Mouse (Mus musculus): Measurements from ENCODE around the gene Grip2. TPM values are rescaled to one million over a fixed set of nuclear protein-coding genes. Genes with fewer than 3 reads are reported as not detected.

The Grip2 gene
- 0.45 and 0.49 TPM in 2 replicates for polyA plus RNA-seq (2015; fragmentation: Nextera tagmentation; extraction: Ambion mirVana)

DNA sequence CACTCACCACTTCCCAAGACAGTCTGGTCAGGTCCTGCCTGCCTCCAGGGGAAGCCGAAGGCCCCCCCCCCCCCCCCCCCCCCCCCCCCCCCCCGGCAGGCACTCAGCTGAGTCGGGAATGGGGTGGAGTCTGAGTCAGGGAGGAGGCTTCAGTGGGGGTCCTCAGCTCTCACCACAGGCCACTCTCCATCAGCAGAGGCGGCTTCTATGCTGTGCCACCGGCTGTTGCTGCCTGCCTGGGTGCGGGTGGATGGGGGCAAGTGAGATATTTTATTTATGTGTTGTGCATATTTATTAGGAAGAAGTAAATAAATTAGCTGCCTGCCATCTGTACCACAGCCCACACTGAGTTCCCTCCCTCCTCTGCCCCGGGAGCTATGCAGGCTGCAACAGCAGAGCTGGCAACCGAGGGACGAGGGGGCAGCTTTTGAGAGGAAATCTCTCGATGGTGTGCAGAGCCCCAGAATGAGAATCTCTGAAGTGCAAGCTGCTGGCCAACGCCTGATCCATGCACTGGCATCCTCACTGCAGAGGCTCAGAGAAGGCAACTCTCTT is at the start of gene Grip2:
TSS of gene Grip2 (minus strand) at position 235 of the 555 bp plus-strand sequence.
- Histone ChIP-seq H3K9ac (no peak within 1 kb of the TSS), H3K4me3 (replicated peaks) (no peak within 1 kb of the TSS), H3K9me3 (no peaks in the 10 kb centered on the region), H3K36me3 (no peaks in the 10 kb centered on the region), H3K4me1 (replicated peaks) (no peaks in the 10 kb centered on the region), H3K27me3 (replicated peaks) (peaks cover 5% of the 10 kb centered on the region), H3K4me2 (replicated peaks) (no peak within 1 kb of the TSS), H3K27ac (no peak within 1 kb of the TSS)
- no peak for ATAC-seq
- 65% methylated on average over 9 of the region's 11 CpGs for WGBS

DNA sequence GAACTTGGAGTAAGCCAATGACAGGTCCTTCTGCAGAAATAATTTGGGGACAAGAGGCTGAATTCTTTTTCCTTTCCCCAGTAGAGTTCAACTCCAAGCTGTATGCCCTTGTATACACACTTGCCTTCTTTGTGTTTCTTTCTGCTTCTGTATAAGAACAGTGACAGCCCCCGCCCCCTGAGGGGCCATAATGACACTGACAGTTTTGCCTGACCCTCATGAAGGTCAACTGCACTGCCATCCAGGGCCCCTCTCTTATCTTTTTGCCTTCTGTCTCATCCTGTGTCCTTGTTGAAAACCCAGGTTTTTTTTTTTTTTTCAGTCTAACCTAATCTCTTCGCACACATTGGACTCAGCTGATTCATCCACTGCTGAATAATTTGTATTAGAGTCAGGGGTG is 45.7 kb upstream of the Grip2 start:
- WGBS, result 50% methylated on average over 2 of the region's 2 CpGs
- Histone ChIP-seq H3K4me2 (replicated peaks) (no peak overlapping the region), H3K9ac (no peak overlapping the region), H3K4me1 (replicated peaks) (0 out of 2 replicates have a peak, but pooled peaks cover 2% of the 10 kb centered on the region), H3K9me3 (no peaks in the 10 kb centered on the region), H3K27ac (no peak overlapping the region), H3K36me3 (no peaks in the 10 kb centered on the region), H3K27me3 (replicated peaks) (0 out of 2 replicates have a peak, but pooled peaks cover 3% of the 10 kb centered on the region), H3K4me3 (replicated peaks) (no peak overlapping the region)
- no peak for ATAC-seq

DNA sequence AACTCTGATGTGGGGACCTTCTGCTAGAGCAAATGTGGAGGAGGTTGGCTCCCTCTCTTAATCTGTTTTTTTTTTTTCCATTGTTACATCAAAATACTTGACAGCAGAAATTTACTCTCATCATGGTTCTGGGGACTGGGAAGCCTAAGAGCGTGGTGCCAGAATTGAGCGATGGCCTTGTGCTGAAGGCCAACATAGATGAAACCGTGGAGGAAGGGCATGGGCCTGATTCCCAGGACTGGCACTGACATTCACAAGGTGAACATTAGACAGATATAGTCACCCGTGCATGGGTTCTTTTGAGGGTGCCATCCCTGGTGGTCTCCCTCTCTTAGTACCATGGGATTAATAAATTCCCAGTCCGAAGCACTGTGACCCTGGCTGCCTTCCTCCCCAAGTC is 41.0 kb upstream of the Grip2 start:
- no peak overlapping the region for H3K27ac ChIP-seq
- no peaks in the 10 kb centered on the region for H3K36me3 ChIP-seq
- H3K4me2 ChIP-seq (replicated peaks), result no peak overlapping the region
- WGBS, result 90% methylated on average over 5 of the region's 5 CpGs
- no peaks in the 10 kb centered on the region for H3K9me3 ChIP-seq
- H3K27me3 ChIP-seq (replicated peaks), result 0 out of 2 replicates have a peak, but pooled peaks cover 3% of the 10 kb centered on the region
- ATAC-seq, result no peak
- no peaks in the 10 kb centered on the region for H3K4me1 ChIP-seq (replicated peaks)
- H3K9ac ChIP-seq, result no peak overlapping the region
- no peak overlapping the region for H3K4me3 ChIP-seq (replicated peaks)

DNA sequence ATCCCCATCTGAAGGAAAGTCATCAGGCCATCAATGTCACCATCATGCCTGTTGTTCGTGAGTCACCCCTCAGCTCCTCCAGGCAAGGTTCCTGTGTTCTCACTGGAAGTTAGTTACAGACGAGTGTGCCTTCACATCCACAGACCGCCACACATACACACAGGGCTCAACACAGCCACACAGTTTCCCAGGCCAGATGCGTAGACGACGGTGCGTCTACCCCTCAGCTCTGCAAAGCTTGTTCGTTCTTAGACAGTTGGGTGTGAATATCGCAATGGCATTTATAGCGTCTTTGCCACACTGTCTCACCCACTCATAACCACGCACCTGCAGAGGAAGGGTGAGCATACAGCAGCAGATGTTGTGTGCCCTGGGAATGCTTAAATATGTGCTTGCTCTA is 38.6 kb upstream of the Grip2 start:
- Histone ChIP-seq H3K27ac (no peak overlapping the region), H3K27me3 (replicated peaks) (0 out of 2 replicates have a peak, but pooled peaks cover 3% of the 10 kb centered on the region), H3K4me3 (replicated peaks) (no peak overlapping the region), H3K4me2 (replicated peaks) (no peak overlapping the region), H3K4me1 (replicated peaks) (no peaks in the 10 kb centered on the region), H3K9ac (no peak overlapping the region), H3K36me3 (no peaks in the 10 kb centered on the region), H3K9me3 (no peaks in the 10 kb centered on the region)
- no peak for ATAC-seq
- WGBS, result 82% methylated on average over 11 of the region's 11 CpGs

DNA sequence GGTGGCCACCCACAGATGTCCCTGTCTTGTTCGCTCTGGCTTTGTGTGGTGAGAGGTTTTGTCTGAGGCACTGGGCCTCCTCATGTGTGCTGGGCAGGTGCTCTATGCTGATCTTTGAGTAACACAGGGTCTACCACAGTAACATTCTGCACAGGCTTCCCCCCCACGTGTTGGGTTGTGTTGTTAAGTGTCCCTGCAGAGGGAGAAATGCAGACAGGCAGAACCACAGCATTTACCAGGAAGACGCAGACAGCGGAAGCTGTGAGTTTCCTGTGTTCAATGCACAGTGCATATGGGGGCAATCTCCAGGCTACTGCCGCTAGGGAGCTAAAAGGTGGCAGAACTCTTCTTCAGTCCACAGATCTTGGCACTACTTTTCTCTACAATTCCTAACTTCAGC is 37.5 kb upstream of the Grip2 start:
- Histone ChIP-seq H3K9me3 (no peaks in the 10 kb centered on the region), H3K9ac (no peak overlapping the region), H3K4me1 (replicated peaks) (no peaks in the 10 kb centered on the region), H3K4me3 (replicated peaks) (no peak overlapping the region), H3K4me2 (replicated peaks) (no peak overlapping the region), H3K27ac (no peak overlapping the region), H3K27me3 (replicated peaks) (0 out of 2 replicates have a peak, but pooled peaks cover 2% of the 10 kb centered on the region), H3K36me3 (no peaks in the 10 kb centered on the region)
- no peak for ATAC-seq
- WGBS, result 77% methylated on average over 5 of the region's 5 CpGs

DNA sequence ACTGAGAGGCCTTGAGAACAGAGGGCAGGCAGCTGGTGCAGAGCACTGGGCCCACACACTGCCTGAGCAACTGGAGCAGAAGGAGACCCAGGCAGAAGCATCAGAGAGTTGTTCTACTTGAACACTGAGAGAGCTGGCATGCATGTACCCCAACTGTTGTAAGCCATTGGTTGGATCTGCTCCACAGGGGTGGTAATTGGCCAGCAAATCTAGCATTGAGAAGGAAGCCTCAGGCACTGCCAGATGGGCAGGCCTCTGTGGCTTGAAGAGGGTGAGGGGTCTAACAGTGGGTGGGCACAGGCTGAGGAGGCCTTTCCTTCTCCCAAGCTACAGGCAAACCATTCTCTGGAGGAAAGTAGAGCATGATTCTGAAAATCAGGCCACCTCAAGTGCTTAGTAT is 35.8 kb upstream of the Grip2 start:
- no peak overlapping the region for H3K4me2 ChIP-seq (replicated peaks)
- H3K27me3 ChIP-seq (replicated peaks), result no peaks in the 10 kb centered on the region
- H3K4me1 ChIP-seq (replicated peaks), result no peaks in the 10 kb centered on the region
- ATAC-seq, result no peak
- H3K4me3 ChIP-seq (replicated peaks), result no peak overlapping the region
- no peak overlapping the region for H3K27ac ChIP-seq
- no peaks in the 10 kb centered on the region for H3K9me3 ChIP-seq
- no peak overlapping the region for H3K9ac ChIP-seq
- H3K36me3 ChIP-seq, result no peaks in the 10 kb centered on the region

DNA sequence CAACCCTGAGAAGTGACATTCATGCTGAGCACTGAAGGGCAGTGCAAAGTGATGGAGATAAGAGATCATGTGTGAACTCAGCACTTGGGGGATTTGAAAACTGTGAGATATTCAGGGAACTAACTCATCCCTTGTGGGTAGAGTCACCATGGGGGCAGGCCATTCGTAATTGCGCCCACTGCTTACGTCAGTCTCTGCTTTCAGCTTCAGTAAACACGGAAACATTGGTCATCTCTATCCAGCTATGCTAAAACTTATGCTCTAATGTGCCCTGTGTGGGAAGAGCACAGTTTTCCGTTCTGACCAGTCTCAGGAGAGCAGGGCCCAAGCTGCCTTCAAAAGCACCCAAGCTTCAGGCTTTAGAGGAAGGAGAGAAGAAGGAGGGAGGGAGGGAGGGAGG is 31.3 kb upstream of the Grip2 start:
- Histone ChIP-seq H3K36me3 (no peaks in the 10 kb centered on the region), H3K27ac (no peak overlapping the region), H3K27me3 (replicated peaks) (0 out of 2 replicates have a peak, but pooled peaks cover 5% of the 10 kb centered on the region), H3K4me3 (replicated peaks) (no peak overlapping the region), H3K4me1 (replicated peaks) (no peaks in the 10 kb centered on the region), H3K9me3 (no peaks in the 10 kb centered on the region), H3K9ac (no peak overlapping the region), H3K4me2 (replicated peaks) (no peak overlapping the region)
- WGBS, result 70% methylated on average over 5 of the region's 5 CpGs
- ATAC-seq, result no peak

DNA sequence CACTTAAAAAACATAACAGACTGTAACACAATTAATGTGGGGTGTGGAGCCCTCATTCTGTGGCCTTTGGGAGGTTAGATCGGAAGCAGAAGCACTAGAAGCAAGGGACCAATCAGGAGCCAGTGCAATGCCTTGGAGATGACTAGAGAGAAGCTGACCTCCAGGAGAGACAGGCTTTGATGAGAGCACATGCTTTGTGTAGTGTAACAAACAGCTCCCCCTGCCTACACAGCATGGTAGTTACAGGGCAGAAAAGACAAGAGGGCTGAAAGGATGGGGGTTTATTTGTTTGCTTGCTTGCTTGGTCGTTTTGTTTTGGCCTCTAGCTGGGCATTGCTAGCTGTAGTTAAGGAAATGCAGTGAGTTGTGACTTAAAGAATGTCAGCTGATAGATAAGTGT is 25.5 kb upstream of the Grip2 start:
- Histone ChIP-seq H3K27me3 (replicated peaks) (0 out of 2 replicates have a peak, but pooled peaks cover 4% of the 10 kb centered on the region), H3K9ac (no peak overlapping the region), H3K4me3 (replicated peaks) (no peak overlapping the region), H3K4me2 (replicated peaks) (no peak overlapping the region), H3K9me3 (no peaks in the 10 kb centered on the region), H3K27ac (no peak overlapping the region), H3K36me3 (no peaks in the 10 kb centered on the region), H3K4me1 (replicated peaks) (no peaks in the 10 kb centered on the region)
- 11% methylated on average over 2 of the region's 2 CpGs for WGBS
- ATAC-seq, result no peak

DNA sequence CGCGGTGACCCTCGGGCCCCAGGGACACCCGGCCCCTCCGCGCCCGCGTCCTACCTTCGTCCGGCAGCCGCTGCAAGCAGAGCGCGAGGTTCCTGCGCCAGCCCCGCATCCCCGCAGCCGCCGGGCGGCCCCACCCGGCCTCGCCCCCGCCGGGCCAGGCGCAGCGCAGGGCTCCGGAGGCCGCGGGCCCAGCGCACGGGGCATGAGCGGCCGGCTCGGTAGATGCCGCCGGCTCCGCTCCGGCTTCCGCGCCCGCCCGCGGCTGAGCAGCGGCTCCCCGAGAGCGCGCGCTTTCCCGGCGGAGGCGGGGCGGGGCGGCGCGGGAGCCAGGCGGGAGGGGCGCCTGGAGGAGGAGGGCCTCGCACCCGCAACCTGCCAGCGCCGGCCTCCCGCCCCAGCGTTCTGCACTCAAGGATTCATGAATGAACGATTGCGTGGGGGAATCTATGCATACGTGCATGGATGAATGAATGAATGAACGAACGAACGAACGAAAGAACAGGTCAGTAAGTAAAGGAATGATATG is 16.6 kb upstream of the Grip2 start:
- no peak overlapping the region for H3K9ac ChIP-seq
- H3K9me3 ChIP-seq, result no peaks in the 10 kb centered on the region
- peaks cover 70% of the 10 kb centered on the region for H3K27me3 ChIP-seq (replicated peaks)
- 4% methylated on average over 68 of the region's 69 CpGs for WGBS
- no peak overlapping the region for H3K27ac ChIP-seq
- ATAC-seq, result peak; percentile 25; the same call in 1 of the 2 replicates
- H3K36me3 ChIP-seq, result no peaks in the 10 kb centered on the region
- H3K4me1 ChIP-seq (replicated peaks), result peaks cover 6% of the 10 kb centered on the region; the same call in 1 of the 2 replicates
- H3K4me2 ChIP-seq (replicated peaks), result peak overlapping the region; percentile 87
- peak overlapping the region; percentile 45 for H3K4me3 ChIP-seq (replicated peaks)

DNA sequence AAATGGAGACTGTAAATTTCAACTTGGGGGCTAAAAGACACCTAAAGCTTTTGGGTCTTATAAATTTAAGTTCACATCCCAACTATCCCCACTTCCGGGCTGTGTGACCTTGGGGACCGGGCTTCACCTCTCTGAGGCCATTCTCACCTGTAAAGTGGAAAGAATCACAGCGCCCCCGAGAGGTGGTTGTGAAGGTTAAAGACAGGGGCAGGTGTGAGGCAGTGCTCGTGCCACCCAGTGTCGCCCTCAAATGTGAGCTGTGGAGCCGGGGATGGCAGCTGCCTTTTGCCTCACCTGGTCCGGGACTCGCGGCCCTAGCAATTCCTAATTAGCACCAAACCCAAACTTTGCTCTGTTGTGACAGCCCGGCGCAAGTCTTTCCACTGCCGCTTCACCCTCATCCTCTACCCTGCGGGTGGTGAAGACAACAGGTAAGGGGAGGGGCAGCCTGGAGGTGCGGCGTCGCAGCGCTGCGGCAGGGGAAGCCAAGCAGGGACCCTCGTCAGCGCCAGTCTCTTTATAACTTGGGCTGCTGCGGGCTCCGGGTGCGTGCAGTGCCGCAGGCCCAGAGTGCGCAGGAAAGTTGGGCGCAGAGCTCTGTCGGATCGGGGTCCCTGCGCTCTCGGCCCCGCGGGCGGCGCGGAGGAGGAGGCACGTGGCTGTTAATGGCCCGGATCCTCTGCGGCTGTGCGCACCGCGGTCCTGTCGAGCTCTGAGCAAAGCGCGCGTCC is 16.0 kb upstream of the Grip2 start:
- Histone ChIP-seq H3K27ac (no peak overlapping the region), H3K4me1 (replicated peaks) (peaks cover 6% of the 10 kb centered on the region; the same call in 1 of the 2 replicates), H3K4me2 (replicated peaks) (peak overlapping the region; percentile 87), H3K36me3 (no peaks in the 10 kb centered on the region), H3K4me3 (replicated peaks) (peak overlapping the region; percentile 45), H3K9me3 (no peaks in the 10 kb centered on the region), H3K9ac (no peak overlapping the region), H3K27me3 (replicated peaks) (peaks cover 74% of the 10 kb centered on the region)
- peak; percentile 17; the same call in 1 of the 2 replicates for ATAC-seq
- 2% methylated on average over 45 of the region's 46 CpGs for WGBS

DNA sequence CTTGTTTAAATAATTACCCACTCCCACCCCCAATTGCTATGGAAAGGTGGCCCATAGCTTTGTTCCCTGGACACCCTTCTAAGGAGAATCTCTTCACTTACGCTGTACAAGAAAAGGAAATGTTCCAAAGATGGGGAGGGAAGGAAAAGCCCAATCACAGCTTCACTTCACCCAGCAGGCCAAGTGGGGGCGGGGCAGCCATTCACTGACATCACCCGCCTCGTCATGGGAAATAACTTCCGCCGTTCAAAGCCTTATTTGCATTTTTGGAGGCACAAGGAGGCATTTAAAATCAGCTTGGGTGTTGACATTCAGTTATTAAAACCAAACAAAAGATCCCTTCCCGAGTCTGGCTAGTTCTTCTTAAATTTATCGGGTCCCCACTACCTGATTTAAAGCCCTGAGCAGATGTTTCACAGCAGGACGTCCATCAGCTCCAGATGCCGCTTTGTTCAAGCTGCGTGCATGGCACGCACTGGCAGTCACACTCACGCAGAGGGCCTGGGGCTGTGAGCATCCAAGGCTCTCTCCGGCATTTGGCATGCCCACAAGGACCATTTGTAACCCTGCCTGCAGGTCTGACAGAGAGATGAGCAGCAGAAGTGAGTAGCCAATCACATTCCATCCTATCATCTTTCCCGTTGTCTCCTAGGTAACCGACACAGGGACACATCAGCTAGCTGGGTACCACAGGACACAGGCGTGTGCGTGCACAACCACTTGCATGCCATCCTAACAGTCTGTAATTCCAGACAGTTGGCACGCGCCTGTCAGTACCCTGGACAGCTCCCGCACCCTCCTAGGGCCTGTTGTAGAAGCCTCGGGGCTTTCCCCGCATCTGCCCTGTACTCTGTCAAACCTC is 12.2 kb upstream of the Grip2 start:
- no peak overlapping the region for H3K27ac ChIP-seq
- H3K9me3 ChIP-seq, result no peaks in the 10 kb centered on the region
- H3K36me3 ChIP-seq, result no peaks in the 10 kb centered on the region
- H3K9ac ChIP-seq, result no peak overlapping the region
- no peak overlapping the region for H3K4me3 ChIP-seq (replicated peaks)
- H3K4me1 ChIP-seq (replicated peaks), result peaks cover 6% of the 10 kb centered on the region; the same call in 1 of the 2 replicates
- no peak for ATAC-seq
- peaks cover 58% of the 10 kb centered on the region for H3K27me3 ChIP-seq (replicated peaks)
- 15% methylated on average over 23 of the region's 23 CpGs for WGBS
- no peak overlapping the region for H3K4me2 ChIP-seq (replicated peaks)

DNA sequence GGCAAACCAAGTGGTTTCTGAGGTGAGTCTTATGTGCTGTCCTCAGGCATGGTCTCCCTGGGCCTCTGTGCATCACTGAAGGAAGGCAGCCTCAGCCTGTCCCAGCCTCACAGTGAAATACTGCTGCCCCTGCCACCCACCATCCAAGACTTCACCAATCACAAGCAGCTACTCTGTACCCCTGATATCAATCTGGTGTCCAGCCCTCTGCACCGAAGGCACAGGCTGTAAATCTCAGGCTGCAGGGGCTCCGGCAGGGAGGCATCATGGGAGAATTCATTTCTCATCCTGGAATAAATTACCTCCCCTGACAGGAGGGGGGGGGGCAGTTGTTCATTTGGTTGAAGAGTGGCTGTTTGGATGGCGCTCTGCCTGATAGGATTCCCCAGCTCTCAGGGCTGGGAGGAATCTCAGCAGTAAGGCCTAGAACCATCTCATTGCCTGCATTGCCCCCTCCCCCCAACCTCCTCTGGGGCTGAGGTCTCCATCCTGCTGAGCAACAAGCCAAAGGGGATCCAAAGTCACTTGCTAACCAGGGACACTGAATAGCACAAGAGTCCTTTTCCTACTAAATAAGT is 5.9 kb upstream of the Grip2 start:
- WGBS, result 43% methylated on average over 3 of the region's 3 CpGs
- Histone ChIP-seq H3K9ac (no peak overlapping the region), H3K36me3 (no peaks in the 10 kb centered on the region), H3K27me3 (replicated peaks) (peaks cover 8% of the 10 kb centered on the region), H3K4me3 (replicated peaks) (no peak overlapping the region), H3K9me3 (no peaks in the 10 kb centered on the region), H3K4me1 (replicated peaks) (no peaks in the 10 kb centered on the region), H3K4me2 (replicated peaks) (no peak overlapping the region), H3K27ac (no peak overlapping the region)
- ATAC-seq, result no peak
